Mouse (Mus musculus): ENCODE measurements at regions not wholly inside any gene's neighbourhood (a gene's known extent, or its start where the extent isn't known, plus 50 kb on each side); places are given as distances from the start of the nearest gene placed in this dataset.

DNA sequence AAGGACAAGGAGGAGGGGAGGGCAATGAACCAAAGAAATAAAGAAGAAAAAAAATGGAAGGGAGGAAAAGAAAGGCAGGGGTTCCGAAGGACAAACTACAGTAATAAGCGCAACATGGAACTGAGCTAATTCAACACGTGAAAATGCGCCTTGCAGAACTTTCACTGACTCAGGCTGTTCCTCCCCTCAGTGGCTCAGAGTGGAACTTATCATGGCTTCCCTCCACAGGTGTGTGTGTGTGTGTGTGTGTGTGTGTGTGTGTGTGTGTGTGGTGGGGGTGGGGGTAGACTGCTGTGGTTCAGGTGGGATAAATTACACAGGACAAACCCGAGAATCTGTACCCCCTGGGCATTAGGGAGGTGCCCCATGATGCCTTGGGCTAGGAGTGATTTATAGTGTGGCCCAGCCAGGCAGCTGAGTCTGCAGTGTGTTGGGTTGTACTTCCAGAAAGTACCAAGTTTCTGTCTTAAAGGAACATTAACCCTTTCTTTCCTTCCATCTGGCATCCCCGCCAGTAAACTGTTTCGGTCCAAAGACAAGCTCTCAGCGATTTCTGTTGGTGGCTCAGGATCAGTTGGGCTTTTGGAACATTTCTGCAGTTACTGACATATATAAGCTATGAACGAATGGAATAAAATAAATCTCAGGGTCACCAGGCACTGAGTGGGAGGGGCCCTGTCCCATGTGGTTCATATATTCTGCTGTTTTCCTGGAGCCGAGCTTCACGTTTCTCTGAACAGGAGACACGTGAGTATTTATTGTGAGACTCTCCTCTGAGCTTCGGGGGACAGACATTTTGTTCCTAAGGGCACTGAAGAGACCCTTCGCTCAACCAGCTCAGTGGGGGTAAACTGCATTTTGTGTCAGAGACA lies 71.1 kb upstream of the Lnx1 start:
- DNase-seq (ENCODE audit: low spot score in 2 of 2) = no peak

DNA sequence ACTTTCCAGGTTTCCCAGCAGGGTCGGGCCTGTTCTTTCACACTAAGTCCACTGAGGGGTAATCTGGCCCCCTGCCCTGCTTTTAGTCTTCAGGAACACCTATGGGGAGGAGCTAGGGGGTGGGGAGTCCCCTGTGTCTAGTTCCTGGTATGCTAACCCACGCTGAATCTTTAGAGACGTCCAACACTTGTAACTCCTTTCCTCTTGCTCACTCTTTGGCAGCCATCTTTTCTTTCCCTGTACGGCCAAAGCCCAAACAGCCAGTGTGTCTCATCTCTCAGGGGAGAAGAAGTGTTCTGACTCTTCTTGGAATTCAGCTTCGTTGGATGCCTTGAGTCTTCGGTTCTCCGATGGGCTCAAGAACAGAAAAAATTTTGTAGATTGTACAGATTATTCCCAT lies 68.4 kb upstream of the Lnx1 start:
- DNase-seq (ENCODE audit: low spot score in 2 of 2) = no peak

DNA sequence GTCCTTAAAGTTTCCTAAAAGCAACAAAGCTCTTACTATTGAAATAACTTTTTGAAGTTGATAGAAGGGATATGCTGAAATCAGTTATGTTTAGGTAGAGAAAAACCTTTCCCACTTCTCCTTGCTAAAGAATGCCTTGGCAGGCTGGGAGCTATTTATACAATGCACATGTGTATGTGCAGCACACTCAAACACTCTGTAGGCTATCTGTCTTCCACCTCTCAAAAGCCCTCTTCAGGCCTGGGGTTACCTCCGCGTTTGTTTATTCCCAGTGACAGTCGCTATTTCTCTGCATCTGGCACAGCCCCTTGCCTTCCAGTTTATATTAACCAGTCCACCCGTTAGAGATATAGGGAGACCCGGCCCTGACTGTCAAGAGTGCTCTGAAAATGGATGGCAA lies 66.3 kb upstream of the Lnx1 start:
- DNase-seq (ENCODE audit: low spot score in 2 of 2) = no peak

DNA sequence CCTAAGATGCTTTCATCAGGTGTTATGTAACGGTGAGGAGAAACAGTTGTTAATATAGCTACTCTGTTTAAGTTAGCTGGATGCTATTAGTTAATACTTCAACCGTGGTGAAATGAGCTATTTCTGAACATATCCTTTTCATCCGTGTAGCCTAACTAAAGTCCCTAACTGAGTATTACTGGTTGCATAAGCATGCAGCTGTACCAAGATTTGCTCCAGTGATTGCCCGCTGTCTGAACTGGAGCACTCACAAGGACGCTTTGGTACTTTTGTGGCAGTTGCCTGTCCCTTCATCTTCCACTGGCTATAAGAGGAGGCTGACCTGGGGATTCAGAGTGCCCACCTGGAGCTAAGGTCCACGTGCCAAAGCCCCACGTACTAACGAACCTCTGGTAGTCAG lies 65.3 kb upstream of the Lnx1 start:
- no peak for DNase-seq (ENCODE audit: low spot score in 2 of 2)

DNA sequence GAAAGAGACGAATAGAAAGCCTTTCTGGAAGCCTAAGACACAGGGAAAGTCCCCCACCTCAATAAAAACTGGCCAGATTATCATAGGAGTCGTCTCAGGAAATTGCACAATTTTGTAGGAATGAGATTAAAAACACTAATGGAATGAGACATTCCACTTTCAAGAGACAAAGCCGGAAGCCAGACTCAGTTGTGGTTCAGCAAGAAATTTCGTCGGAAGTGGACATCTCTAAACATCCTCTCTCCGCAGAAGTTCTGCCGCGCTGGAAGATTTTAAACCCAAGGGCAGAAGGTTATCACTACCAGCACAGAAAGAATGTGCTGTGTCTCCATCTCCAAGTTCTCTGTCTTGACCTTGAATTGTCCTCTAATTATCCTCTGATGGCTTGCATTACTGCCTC lies 63.5 kb upstream of the Lnx1 start:
- DNase-seq (ENCODE audit: low spot score in 2 of 2) = no peak

DNA sequence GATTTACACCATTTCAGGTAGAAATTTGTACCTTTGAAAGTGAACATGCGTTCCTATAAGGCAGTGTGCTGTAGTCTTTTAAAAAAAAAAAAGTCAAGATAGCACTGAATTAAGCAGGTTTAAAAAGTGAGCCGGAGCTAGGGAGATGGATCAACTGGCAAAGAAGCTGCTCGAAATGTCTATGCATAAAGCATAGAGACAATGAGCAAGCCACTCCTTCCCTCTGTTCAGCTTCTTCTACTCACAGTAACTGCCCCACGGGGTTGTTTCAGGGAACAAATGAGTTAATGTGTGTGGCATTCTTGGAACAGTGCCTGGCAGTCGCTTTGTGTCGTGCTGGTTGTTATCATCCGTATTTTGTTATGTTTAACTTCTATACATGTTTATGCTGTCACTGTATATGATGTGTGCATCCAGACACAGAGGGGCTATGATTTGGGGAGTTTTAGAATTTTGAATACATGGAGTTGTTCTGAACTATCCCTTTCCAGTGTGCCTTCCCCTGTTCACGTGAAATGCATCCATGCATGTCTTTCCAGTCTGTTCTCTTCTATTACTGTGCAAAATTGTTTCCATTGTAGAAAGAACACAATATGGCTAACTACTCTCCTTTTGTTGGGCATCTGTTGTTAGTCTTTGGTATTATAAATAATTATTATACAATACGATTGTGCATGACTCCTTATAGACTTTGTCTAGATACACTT lies 62.5 kb upstream of the Lnx1 start:
- DNase-seq (ENCODE audit: low spot score in 2 of 2) = no peak

DNA sequence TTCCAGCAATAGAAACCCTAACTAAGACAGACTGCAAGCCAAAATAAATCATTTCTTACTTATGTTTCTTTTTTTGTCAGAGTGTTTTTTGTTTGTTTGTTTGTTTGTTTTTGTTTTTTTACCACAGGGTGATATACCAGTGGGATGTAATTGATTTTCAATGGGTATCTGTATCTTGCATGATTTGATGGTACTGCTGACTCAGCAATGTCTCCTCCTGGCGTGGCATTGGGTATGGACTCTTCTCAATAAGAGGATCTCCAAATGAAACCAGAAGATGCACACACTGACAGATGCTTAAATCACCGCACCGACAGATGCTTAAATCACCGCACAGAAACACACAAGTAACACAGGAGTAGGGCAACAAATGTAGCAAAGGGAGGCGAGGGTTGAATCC lies 54.8 kb upstream of the Lnx1 start:
- no peak for DNase-seq (ENCODE audit: low spot score in 2 of 2)

DNA sequence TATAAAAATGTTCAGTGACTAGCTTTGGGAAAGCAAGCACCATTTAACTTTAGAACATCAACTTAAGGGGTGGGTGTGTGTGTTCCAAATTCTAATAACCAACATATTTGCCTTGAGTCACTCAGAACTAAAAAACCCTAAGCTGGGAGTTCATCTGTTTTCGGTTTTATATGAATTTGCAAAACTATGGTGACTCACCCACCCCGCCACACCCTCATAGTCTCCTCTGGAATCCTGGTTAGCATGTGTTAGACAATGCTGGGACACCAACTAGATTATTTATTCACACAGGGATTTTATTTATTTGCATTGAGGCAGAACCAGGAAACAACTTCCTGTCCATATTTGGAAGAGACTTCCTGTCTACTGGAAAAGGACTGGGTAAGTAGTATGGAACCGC lies 50.2 kb upstream of the Lnx1 start:
- DNase-seq (ENCODE audit: low spot score in 2 of 2) = peak in 1 of 2 experiments; percentile 14
